Mouse (Mus musculus): ENCODE measurements around the gene Tiam2. TPM values are rescaled to one million over a fixed set of nuclear protein-coding genes. Genes with fewer than 3 reads are reported as not detected.
A peak's percentile ranks its signal among the peaks of the same experiment; 100 is the strongest.

Tiam2 gene
- polyA plus RNA-seq, 1 experiment from 2014 or later: 11.9 TPM

- 81% methylated on average over 2 of the region's 2 CpGs for WGBS
- Histone ChIP-seq H3K27me3 (ENCODE audit: control insufficient read depth, insufficient read depth, low read length) (no peaks in the 10 kb centered on the region), H3K9ac (replicated peaks; ENCODE audit: low read length) (no peak overlapping the region), H3K36me3 (replicated peaks; ENCODE audit: control insufficient read depth, insufficient read depth, low read depth, low read length) (no peaks in the 10 kb centered on the region), H3K27ac (replicated peaks; ENCODE audit: low read depth, low read length) (no peak overlapping the region), H3K4me3 (ENCODE audit: low read depth, low read length) (no peak overlapping the region), H3K9me3 (replicated peaks; ENCODE audit: control insufficient read depth, low read length) (no peaks in the 10 kb centered on the region), H3K4me2 (ENCODE audit: low read depth, low read length) (no peak overlapping the region), H3K4me1 (ENCODE audit: control insufficient read depth, insufficient read depth, low read length) (peaks cover 3% of the 10 kb centered on the region; the same call in 1 of the 2 replicates)
- ATAC-seq (replicated peaks; ENCODE audit: insufficient number of reproducible peaks, low FRiP score, low TSS enrichment, low read depth): no peak
- no peak for DNase-seq (ENCODE audit: low spot score)
Measured at GRCm38 (mm10) chr17:3423416-3423815, 97.0 kb downstream of the Tiam2 start.

- 94% methylated on average over 9 of the region's 9 CpGs for WGBS
- Histone ChIP-seq H3K27ac (replicated peaks; ENCODE audit: low read depth, low read length) (no peak overlapping the region), H3K9me3 (replicated peaks; ENCODE audit: control insufficient read depth, low read length) (no peaks in the 10 kb centered on the region), H3K4me1 (ENCODE audit: control insufficient read depth, insufficient read depth, low read length) (no peaks in the 10 kb centered on the region), H3K4me2 (ENCODE audit: low read depth, low read length) (no peak overlapping the region), H3K27me3 (ENCODE audit: control insufficient read depth, insufficient read depth, low read length) (no peaks in the 10 kb centered on the region), H3K9ac (replicated peaks; ENCODE audit: low read length) (no peak overlapping the region), H3K4me3 (ENCODE audit: low read depth, low read length) (no peak overlapping the region), H3K36me3 (replicated peaks; ENCODE audit: control insufficient read depth, insufficient read depth, low read depth, low read length) (no peaks in the 10 kb centered on the region)
- DNase-seq (ENCODE audit: low spot score) (no peak), ATAC-seq (replicated peaks; ENCODE audit: insufficient number of reproducible peaks, low FRiP score, low TSS enrichment, low read depth) (no peak)
Measured at GRCm38 (mm10) chr17:3428659-3429058, 102.3 kb downstream of the Tiam2 start.

GRCm38 (mm10) chr17:3432590-3433498, 106.5 kb downstream of the Tiam2 start:
- Histone ChIP-seq H3K4me3 (ENCODE audit: low read depth, low read length) (no peak overlapping the region), H3K9ac (replicated peaks; ENCODE audit: low read length) (no peak overlapping the region), H3K27me3 (ENCODE audit: control insufficient read depth, insufficient read depth, low read length) (no peaks in the 10 kb centered on the region), H3K36me3 (replicated peaks; ENCODE audit: control insufficient read depth, insufficient read depth, low read depth, low read length) (no peaks in the 10 kb centered on the region), H3K27ac (replicated peaks; ENCODE audit: low read depth, low read length) (no peak overlapping the region), H3K4me1 (ENCODE audit: control insufficient read depth, insufficient read depth, low read length) (no peaks in the 10 kb centered on the region; the same call in 1 of the 2 replicates), H3K4me2 (ENCODE audit: low read depth, low read length) (no peak overlapping the region), H3K9me3 (replicated peaks; ENCODE audit: control insufficient read depth, low read length) (no peaks in the 10 kb centered on the region)
- WGBS: 49% methylated on average over 10 of the region's 10 CpGs
- ATAC-seq (replicated peaks; ENCODE audit: insufficient number of reproducible peaks, low FRiP score, low TSS enrichment, low read depth): peak; percentile 55; the same call in 1 of the 2 replicates
- DNase-seq (ENCODE audit: low spot score): peak; percentile 37

- Histone ChIP-seq H3K9ac (replicated peaks; ENCODE audit: low read length) (no peak overlapping the region), H3K9me3 (replicated peaks; ENCODE audit: control insufficient read depth, low read length) (no peaks in the 10 kb centered on the region), H3K36me3 (replicated peaks; ENCODE audit: control insufficient read depth, insufficient read depth, low read depth, low read length) (no peaks in the 10 kb centered on the region), H3K4me2 (ENCODE audit: low read depth, low read length) (no peak overlapping the region), H3K4me3 (ENCODE audit: low read depth, low read length) (no peak overlapping the region), H3K4me1 (ENCODE audit: control insufficient read depth, insufficient read depth, low read length) (no peaks in the 10 kb centered on the region; the same call in 1 of the 2 replicates), H3K27ac (replicated peaks; ENCODE audit: low read depth, low read length) (no peak overlapping the region), H3K27me3 (ENCODE audit: control insufficient read depth, insufficient read depth, low read length) (no peaks in the 10 kb centered on the region)
- 89% methylated on average over 3 of the region's 3 CpGs for WGBS
- ATAC-seq (replicated peaks; ENCODE audit: insufficient number of reproducible peaks, low FRiP score, low TSS enrichment, low read depth): no peak
- DNase-seq (ENCODE audit: low spot score): no peak
Measured at GRCm38 (mm10) chr17:3433521-3434271, 107.3 kb downstream of the Tiam2 start.

- no peak for ATAC-seq (replicated peaks; ENCODE audit: insufficient number of reproducible peaks, low FRiP score, low TSS enrichment, low read depth)
- no peak overlapping the region for H3K4me2 ChIP-seq (ENCODE audit: low read depth, low read length)
- H3K9me3 ChIP-seq (replicated peaks; ENCODE audit: control insufficient read depth, low read length): no peaks in the 10 kb centered on the region
- 89% methylated on average over 1 of the region's 1 CpGs for WGBS
- DNase-seq (ENCODE audit: low spot score): no peak
- H3K36me3 ChIP-seq (replicated peaks; ENCODE audit: control insufficient read depth, insufficient read depth, low read depth, low read length): no peaks in the 10 kb centered on the region
- no peak overlapping the region for H3K27ac ChIP-seq (replicated peaks; ENCODE audit: low read depth, low read length)
- H3K4me1 ChIP-seq (ENCODE audit: control insufficient read depth, insufficient read depth, low read length): no peaks in the 10 kb centered on the region; the same call in 1 of the 2 replicates
- no peak overlapping the region for H3K4me3 ChIP-seq (ENCODE audit: low read depth, low read length)
- no peaks in the 10 kb centered on the region for H3K27me3 ChIP-seq (ENCODE audit: control insufficient read depth, insufficient read depth, low read length)
- no peak overlapping the region for H3K9ac ChIP-seq (replicated peaks; ENCODE audit: low read length)
Measured at GRCm38 (mm10) chr17:3435299-3435698, 108.9 kb downstream of the Tiam2 start.

- Histone ChIP-seq H3K9me3 (replicated peaks; ENCODE audit: control insufficient read depth, low read length) (no peaks in the 10 kb centered on the region), H3K27ac (replicated peaks; ENCODE audit: low read depth, low read length) (no peak overlapping the region), H3K4me2 (ENCODE audit: low read depth, low read length) (no peak overlapping the region), H3K9ac (replicated peaks; ENCODE audit: low read length) (no peak overlapping the region), H3K4me3 (ENCODE audit: low read depth, low read length) (no peak overlapping the region), H3K27me3 (ENCODE audit: control insufficient read depth, insufficient read depth, low read length) (no peaks in the 10 kb centered on the region), H3K36me3 (replicated peaks; ENCODE audit: control insufficient read depth, insufficient read depth, low read depth, low read length) (no peaks in the 10 kb centered on the region), H3K4me1 (ENCODE audit: control insufficient read depth, insufficient read depth, low read length) (no peaks in the 10 kb centered on the region; the same call in 1 of the 2 replicates)
- DNase-seq (ENCODE audit: low spot score): peak; percentile 62
- 60% methylated on average over 12 of the region's 12 CpGs for WGBS
- no peak; the same call in 1 of the 2 replicates for ATAC-seq (replicated peaks; ENCODE audit: insufficient number of reproducible peaks, low FRiP score, low TSS enrichment, low read depth)
Measured at GRCm38 (mm10) chr17:3436841-3437515, 110.6 kb downstream of the Tiam2 start.

- DNase-seq (ENCODE audit: low spot score): no peak
- Histone ChIP-seq H3K27ac (replicated peaks; ENCODE audit: low read depth, low read length) (no peak overlapping the region), H3K9me3 (replicated peaks; ENCODE audit: control insufficient read depth, low read length) (no peaks in the 10 kb centered on the region), H3K4me1 (ENCODE audit: control insufficient read depth, insufficient read depth, low read length) (no peaks in the 10 kb centered on the region), H3K4me2 (ENCODE audit: low read depth, low read length) (no peak overlapping the region), H3K9ac (replicated peaks; ENCODE audit: low read length) (no peak overlapping the region), H3K36me3 (replicated peaks; ENCODE audit: control insufficient read depth, insufficient read depth, low read depth, low read length) (no peaks in the 10 kb centered on the region), H3K4me3 (ENCODE audit: low read depth, low read length) (no peak overlapping the region), H3K27me3 (ENCODE audit: control insufficient read depth, insufficient read depth, low read length) (no peaks in the 10 kb centered on the region)
- 75% methylated on average over 10 of the region's 10 CpGs for WGBS
- ATAC-seq (replicated peaks; ENCODE audit: insufficient number of reproducible peaks, low FRiP score, low TSS enrichment, low read depth): no peak
Measured at GRCm38 (mm10) chr17:3442526-3443401, 116.4 kb downstream of the Tiam2 start.
